Mouse (Mus musculus) midbrain, embryonic 13.5 days (tissue): ENCODE results near the gene Polr1d. TPM values are rescaled to one million over a fixed set of nuclear protein-coding genes. Genes with fewer than 3 reads are reported as not detected.

Experiments
- ATAC-seq: fragments of 200-750 bp; cut with Nextera tagmentation; 2 replicates; pipeline ENCODE4 v1.8.0; 2017; ENCODE audit warnings: mild to moderate bottlenecking, moderate TSS enrichment, moderate library complexity
- H3K27ac ChIP-seq: fragments of 300-500 bp; sonication (generic); 2 replicates; pipeline ENCODE4 v1.5.1; 2015; ENCODE audit warnings: inconsistent platforms, mild to moderate bottlenecking, moderate library complexity
- H3K27me3 ChIP-seq: fragments of 300-500 bp; sonication (generic); 2 replicates; pipeline ENCODE4 v1.6.1; 2015; ENCODE audit warnings: mild to moderate bottlenecking, inconsistent platforms
- H3K36me3 ChIP-seq: fragments of 300-500 bp; sonication (generic); 2 replicates; pipeline ENCODE4 v1.6.1; 2015; ENCODE audit warnings: mild to moderate bottlenecking, inconsistent platforms
- H3K4me1 ChIP-seq: fragments of 300-500 bp; sonication (generic); replicated peaks from 2 replicates; pipeline ENCODE4 v1.6.1; 2015; ENCODE audit warnings: inconsistent platforms
- H3K4me2 ChIP-seq: fragments of 300-500 bp; sonication (generic); replicated peaks from 2 replicates; pipeline ENCODE4 v1.6.1; 2015; ENCODE audit warnings: moderate library complexity, mild to moderate bottlenecking, inconsistent platforms
- H3K4me3 ChIP-seq: fragments of 300-500 bp; sonication (generic); replicated peaks from 2 replicates; pipeline ENCODE4 v1.5.1; 2015; ENCODE audit warnings: mild to moderate bottlenecking, inconsistent platforms
- H3K9ac ChIP-seq: fragments of 300-500 bp; sonication (generic); replicated peaks from 2 replicates; pipeline ENCODE4 v1.6.1; 2015; ENCODE audit warnings: mild to moderate bottlenecking, inconsistent platforms
- H3K9me3 ChIP-seq: fragments of 300-500 bp; sonication (generic); 2 replicates; pipeline ENCODE4 v1.6.1; 2016; ENCODE audit warnings: mild to moderate bottlenecking, inconsistent platforms
- WGBS: fragments of 180-500 bp; shearing (Covaris S2); methylation state at CpG from one replicate; pipeline ENCODE4 v1.1.7; 2015; 5-methylcytosine and 5-hydroxymethylcytosine counted together
- polyA plus RNA-seq: library from polyadenylated mRNA; unstranded; fragments of >200 nt; fragmentation: Nextera tagmentation; extraction: Ambion mirVana; gene quantifications from 2 replicates; pipeline ENCODE4 v1.2.1, GENCODE M21; 2015

The Polr1d gene
- polyA plus RNA-seq, 1 experiment from 2014 or later: 103 TPM

DNA sequence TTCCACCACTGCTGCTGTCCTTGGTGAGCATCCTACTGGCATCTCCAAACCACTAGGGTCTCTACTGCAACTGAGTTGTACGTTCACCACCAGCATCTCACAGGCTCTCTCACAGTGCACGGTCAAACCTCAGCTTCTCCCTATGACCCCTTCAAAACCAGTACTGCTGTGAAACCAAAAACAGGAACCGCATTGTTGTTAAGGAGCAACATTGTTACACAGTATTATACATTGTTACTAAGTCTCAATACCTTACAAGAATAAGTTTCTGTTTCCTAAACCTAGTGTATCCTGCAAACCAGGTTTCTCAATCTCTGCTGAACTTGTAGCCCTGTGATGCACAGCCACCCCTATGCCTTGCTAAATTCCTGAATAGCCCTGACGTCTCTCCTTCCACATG is 51.0 kb downstream of the Polr1d start:
- no peaks in the 10 kb centered on the region for H3K36me3 ChIP-seq
- no peak overlapping the region for H3K4me2 ChIP-seq
- H3K4me1 ChIP-seq: 0 out of 2 replicates have a peak, but pooled peaks cover 6% of the 10 kb centered on the region
- H3K4me3 ChIP-seq: no peak overlapping the region
- H3K27ac ChIP-seq: no peak overlapping the region
- no peak for ATAC-seq
- H3K9ac ChIP-seq: no peak overlapping the region
- H3K27me3 ChIP-seq: peaks cover 27% of the 10 kb centered on the region
- 91% methylated on average over 4 of the region's 4 CpGs for WGBS
- H3K9me3 ChIP-seq: no peaks in the 10 kb centered on the region

DNA sequence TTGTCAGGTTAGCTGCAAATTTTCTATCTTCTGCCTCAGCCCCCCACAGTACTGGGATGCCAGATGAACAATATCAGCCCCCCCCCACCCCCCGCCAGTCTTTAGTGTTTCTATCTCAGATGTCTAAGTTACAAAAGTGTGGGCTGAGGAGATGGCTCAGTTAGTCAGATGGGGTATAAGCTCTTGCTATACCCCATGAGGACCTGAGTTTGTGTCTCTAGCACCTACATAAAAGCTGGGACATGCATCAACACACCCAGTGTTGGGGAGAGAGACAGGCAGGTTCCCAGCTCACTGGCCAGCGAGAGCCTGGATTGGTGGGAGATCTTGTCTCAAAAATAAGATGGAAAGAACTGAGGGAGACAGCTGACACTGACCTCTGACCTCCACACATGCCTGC is 52.6 kb downstream of the Polr1d start:
- H3K4me3 ChIP-seq: no peak overlapping the region
- ATAC-seq: no peak

DNA sequence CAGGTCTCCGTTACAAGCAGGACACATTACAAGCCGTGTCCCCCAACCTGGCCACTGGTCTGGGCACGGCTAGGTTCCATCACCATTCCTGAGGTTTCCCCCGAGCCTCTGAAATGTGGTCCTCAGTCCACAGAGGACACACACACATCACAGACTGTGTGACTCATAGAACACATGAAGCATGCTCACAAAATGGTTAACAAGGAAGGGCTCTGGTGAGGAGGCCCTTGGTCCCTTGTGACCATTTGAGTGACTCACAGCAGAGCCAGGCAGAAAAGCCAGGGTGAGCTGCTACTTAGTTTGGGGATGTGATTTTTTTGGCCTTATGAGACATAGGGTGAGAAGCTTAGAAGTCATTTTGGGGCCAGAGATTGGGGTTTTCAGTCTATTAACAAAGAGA is 55.1 kb downstream of the Polr1d start:
- H3K9ac ChIP-seq: no peak overlapping the region
- no peak overlapping the region for H3K27ac ChIP-seq
- H3K4me3 ChIP-seq: no peak overlapping the region
- 89% methylated on average over 4 of the region's 4 CpGs for WGBS
- H3K36me3 ChIP-seq: no peaks in the 10 kb centered on the region
- no peaks in the 10 kb centered on the region for H3K9me3 ChIP-seq
- peaks cover 42% of the 10 kb centered on the region for H3K27me3 ChIP-seq
- no peak for ATAC-seq
- H3K4me2 ChIP-seq: no peak overlapping the region
- H3K4me1 ChIP-seq: peaks cover 19% of the 10 kb centered on the region

More for the DNA sequence above, 52.6 kb downstream of the Polr1d start:
- no peaks in the 10 kb centered on the region for H3K9me3 ChIP-seq
- no peak overlapping the region for H3K9ac ChIP-seq
- H3K36me3 ChIP-seq: no peaks in the 10 kb centered on the region
- H3K27me3 ChIP-seq: peaks cover 28% of the 10 kb centered on the region
- 86% methylated on average over 2 of the region's 2 CpGs for WGBS
- H3K4me1 ChIP-seq: peaks cover 13% of the 10 kb centered on the region
- no peak overlapping the region for H3K4me2 ChIP-seq
- no peak overlapping the region for H3K27ac ChIP-seq

DNA sequence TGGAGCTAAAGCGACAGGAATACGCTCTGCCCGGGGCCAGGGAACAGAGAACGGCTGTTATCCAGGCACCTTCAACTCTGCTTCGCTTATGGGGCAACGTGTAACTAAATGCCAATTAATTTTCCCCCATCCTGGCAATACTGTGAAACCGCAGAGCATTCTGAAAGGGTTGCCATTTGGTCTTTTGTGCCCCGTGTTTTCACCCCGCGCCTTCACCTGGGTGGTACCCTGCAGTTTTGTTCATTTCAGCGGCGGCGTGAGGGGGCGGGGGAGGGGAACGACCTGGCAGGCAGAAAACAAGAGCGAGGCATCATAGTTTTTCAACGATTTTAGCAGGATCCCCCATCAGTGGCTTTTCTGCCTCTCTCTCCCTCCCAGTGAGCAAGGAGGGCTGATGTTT is 56.8 kb downstream of the Polr1d start:
- WGBS: 12% methylated on average over 17 of the region's 17 CpGs
- Histone ChIP-seq H3K27me3 (peaks cover 57% of the 10 kb centered on the region), H3K4me3 (peak overlapping the region; percentile 25)

DNA sequence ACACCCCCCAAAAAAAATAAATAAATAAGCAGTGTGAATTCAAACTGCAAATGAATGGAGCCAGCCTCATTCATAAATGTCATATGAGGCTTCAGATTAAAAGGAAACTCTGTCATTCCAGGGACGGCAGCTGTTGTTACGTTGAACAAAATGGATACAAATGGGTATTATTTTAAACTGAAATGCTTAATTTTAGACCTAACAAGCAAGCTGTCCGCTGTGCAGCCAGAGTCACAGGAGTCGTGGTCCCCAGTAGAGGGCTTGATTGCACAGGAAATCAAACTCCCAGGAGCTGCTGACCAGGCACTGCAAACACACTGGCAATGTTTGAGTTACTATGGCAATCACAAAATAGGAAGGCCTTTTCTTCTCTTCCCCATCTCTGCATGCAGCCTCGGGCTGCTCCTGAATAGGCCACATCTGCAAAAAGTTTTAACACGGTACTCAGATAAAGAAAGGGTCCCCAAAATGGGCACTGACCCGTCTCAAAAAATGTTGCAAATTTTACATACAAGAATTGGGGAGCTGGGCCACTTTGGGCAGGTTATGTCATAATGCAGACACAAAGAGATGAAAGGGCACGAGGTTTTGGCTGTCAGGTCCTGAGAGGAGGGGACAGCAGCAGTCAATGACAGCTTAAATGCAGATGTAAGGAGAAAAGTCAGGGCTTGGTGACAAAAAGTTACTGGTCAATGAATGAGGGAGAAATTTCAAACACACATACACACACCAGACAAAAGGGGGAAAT is 57.7 kb downstream of the Polr1d start:
- peaks cover 19% of the 10 kb centered on the region for H3K4me1 ChIP-seq
- ATAC-seq: no peak

More for the DNA sequence above, 56.8 kb downstream of the Polr1d start:
- Histone ChIP-seq H3K36me3 (no peaks in the 10 kb centered on the region), H3K9ac (no peak overlapping the region), H3K4me1 (peaks cover 19% of the 10 kb centered on the region), H3K4me2 (peak overlapping the region; percentile 47), H3K27ac (no peak overlapping the region), H3K9me3 (no peaks in the 10 kb centered on the region)
- no peak for ATAC-seq

DNA sequence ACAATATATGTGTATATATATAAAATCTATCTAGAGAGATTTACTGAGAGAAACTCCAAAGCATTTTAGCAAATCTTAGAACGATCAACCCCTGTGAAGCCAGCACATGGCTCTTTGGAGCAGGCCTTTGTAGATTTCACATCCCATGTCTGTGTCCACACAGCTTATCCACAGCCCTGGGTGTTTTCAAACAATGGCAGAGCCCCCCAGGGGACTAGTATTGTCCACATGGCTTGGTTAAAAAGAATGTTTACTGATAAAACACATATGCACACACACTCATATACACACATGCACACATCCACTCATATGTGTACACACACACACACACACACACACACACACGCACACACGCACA is 58.2 kb downstream of the Polr1d start:
- no peak for ATAC-seq
- Histone ChIP-seq H3K27me3 (peaks cover 66% of the 10 kb centered on the region), H3K4me2 (no peak overlapping the region), H3K9ac (no peak overlapping the region), H3K27ac (no peak overlapping the region), H3K4me1 (peaks cover 19% of the 10 kb centered on the region), H3K9me3 (no peaks in the 10 kb centered on the region), H3K4me3 (no peak overlapping the region), H3K36me3 (no peaks in the 10 kb centered on the region)
- WGBS: 63% methylated on average over 3 of the region's 3 CpGs

More for the DNA sequence above, 57.7 kb downstream of the Polr1d start:
- Histone ChIP-seq H3K9ac (no peak overlapping the region), H3K4me3 (no peak overlapping the region), H3K27me3 (peaks cover 61% of the 10 kb centered on the region), H3K36me3 (no peaks in the 10 kb centered on the region), H3K4me2 (no peak overlapping the region), H3K27ac (no peak overlapping the region), H3K9me3 (no peaks in the 10 kb centered on the region)
- WGBS: 6% methylated on average over 8 of the region's 8 CpGs

DNA sequence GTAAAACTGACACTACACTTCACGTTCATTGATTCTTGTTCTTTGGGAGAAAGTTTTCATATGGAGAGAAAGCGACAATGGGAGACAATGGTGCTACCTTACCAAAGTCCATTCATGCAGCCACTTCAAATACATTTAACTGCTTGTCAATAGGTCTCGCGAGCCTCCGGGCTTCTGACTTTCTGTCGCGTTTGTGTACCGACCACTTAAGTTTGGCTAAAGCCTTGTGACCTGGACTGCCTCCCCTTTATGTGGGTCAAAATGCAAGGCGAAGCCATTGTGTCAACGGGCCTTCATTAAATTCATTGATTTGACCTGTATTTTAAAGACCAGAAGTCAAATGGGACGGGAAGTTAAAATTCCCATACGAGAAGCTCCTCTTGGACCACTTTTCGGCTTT is 59.1 kb downstream of the Polr1d start:
- H3K4me2 ChIP-seq: no peak overlapping the region
- no peaks in the 10 kb centered on the region for H3K9me3 ChIP-seq
- no peak for ATAC-seq
- no peak overlapping the region for H3K27ac ChIP-seq
- H3K9ac ChIP-seq: no peak overlapping the region
- WGBS: 24% methylated on average over 13 of the region's 13 CpGs
- H3K4me1 ChIP-seq: peaks cover 19% of the 10 kb centered on the region
- H3K27me3 ChIP-seq: peaks cover 71% of the 10 kb centered on the region
- H3K36me3 ChIP-seq: no peaks in the 10 kb centered on the region
- H3K4me3 ChIP-seq: no peak overlapping the region

DNA sequence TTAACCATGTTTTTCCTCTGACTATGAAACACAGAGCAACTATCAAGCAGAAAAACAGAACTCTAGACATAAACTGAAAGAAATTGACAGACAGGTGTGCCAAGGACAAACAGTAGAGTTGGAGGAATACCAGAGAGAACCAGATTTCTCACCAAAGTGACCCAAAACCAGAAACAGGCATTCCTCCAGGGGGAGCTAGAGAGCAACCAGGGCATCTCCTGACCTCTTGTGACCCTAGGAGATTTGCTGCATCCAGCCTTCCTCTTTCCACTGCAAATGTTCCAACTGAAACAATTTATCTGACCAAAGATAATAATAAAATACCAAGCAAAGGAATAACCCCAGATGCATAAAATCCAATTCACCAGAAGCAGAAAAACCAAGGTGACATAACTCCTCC is 70.5 kb downstream of the Polr1d start:
- no peak overlapping the region for H3K9ac ChIP-seq
- ATAC-seq: no peak
- H3K4me2 ChIP-seq: no peak overlapping the region
- H3K4me3 ChIP-seq: no peak overlapping the region
- H3K36me3 ChIP-seq: no peaks in the 10 kb centered on the region
- H3K27ac ChIP-seq: no peak overlapping the region
- H3K27me3 ChIP-seq: peaks cover 26% of the 10 kb centered on the region
- H3K9me3 ChIP-seq: peaks cover 4% of the 10 kb centered on the region; the same call in 1 of the 2 replicates
- H3K4me1 ChIP-seq: no peaks in the 10 kb centered on the region

DNA sequence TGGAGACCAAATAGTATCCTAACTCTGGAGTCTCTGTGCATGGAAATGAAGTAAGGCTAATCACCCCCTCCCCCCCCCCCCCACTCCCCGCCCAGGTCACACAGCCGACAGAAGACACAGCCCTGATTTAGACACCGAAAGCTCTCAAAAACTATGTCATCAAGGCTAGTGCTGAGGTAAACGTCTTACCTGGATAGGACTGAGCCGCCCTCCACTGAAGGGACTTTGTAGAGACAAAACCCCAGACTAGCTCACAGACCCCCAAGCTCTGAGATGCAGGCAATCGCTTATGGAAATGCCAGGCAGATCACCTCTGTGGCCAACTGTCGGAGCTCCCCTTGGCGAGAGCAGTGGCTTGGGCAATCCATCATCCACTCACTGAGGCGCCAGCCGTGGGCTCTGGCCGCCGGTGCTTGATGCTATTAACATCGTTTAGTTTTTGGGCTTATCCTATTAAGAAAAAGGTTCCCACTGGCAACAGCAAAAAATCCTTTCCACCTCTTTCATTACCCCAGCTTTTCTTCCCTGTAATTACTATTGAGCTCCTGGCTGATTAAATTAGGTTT is 78.0 kb downstream of the Polr1d start:
- Histone ChIP-seq H3K4me2 (peak overlapping the region; percentile 38), H3K9ac (no peak overlapping the region), H3K27me3 (peaks cover 73% of the 10 kb centered on the region), H3K4me1 (peaks cover 23% of the 10 kb centered on the region), H3K36me3 (no peaks in the 10 kb centered on the region), H3K9me3 (no peaks in the 10 kb centered on the region), H3K4me3 (no peak overlapping the region), H3K27ac (peak overlapping the region; percentile 16)
- WGBS: 6% methylated on average over 13 of the region's 13 CpGs
- ATAC-seq: peak; percentile 39; the same call in 1 of the 2 replicates

DNA sequence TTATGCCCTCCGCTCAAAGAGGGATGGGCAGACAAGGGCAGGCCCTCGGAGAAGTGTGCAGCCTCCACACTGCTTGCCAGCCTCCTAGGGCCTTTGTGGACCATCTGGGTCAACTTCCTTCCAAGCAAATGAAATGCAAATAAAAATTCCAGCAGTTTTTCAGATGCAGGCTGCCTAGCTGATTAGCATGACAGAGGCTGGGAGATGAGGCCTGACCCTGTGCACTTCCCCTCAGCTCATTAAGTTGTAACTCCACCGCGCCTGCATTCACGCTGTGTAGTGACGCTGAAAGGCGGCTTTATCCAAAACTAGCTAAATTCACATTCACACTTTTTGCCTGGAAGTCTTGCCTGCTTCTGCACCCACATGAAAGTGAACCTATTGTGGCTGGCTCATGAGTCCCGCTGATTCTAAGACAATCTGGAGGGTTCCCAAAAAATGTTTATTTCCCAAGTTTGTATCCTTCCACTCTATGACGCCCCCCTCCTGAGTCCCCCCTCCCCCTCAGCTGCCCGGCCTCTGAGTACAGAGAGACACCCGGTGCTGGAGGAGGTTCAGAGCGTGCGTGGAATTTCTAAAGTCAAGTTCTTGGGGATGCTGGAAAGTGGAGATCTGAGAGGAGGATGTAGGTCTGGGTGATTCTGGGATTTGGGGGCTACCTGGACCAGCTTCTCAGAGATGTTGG is 78.7 kb downstream of the Polr1d start:
- H3K36me3 ChIP-seq: no peaks in the 10 kb centered on the region
- no peaks in the 10 kb centered on the region for H3K9me3 ChIP-seq
- 2% methylated on average over 13 of the region's 13 CpGs for WGBS
- peak overlapping the region; percentile 16; the same call in 1 of the 2 replicates for H3K27ac ChIP-seq
- peaks cover 23% of the 10 kb centered on the region for H3K4me1 ChIP-seq
- no peak overlapping the region for H3K4me3 ChIP-seq
- no peak overlapping the region for H3K9ac ChIP-seq
- ATAC-seq: peak; percentile 96
- peak overlapping the region; percentile 38 for H3K4me2 ChIP-seq
- H3K27me3 ChIP-seq: peaks cover 75% of the 10 kb centered on the region

DNA sequence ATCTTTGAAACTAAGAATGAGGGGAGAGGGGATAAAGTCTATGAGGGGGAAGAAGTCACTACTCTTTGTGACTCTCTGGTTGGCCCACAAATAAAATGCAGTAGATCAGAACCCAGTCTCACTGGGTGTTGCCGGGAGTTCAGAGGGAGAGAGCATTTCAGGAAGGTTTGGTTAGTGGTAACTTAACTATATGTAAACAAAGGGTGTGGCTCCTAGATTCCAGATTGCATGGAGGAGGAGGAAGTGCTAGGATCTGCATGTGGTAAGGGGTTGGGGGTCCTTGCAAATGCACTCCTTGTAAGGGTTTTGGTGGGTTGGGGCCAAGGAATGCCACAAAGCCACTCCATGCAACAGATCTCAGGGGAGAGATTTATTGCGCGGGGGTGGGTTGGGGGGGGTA is 79.5 kb downstream of the Polr1d start:
- no peak for ATAC-seq
- H3K4me1 ChIP-seq: peaks cover 23% of the 10 kb centered on the region
- no peaks in the 10 kb centered on the region for H3K9me3 ChIP-seq
- no peak overlapping the region for H3K4me2 ChIP-seq
- H3K4me3 ChIP-seq: no peak overlapping the region
- H3K9ac ChIP-seq: no peak overlapping the region
- H3K27ac ChIP-seq: no peak overlapping the region
- H3K36me3 ChIP-seq: no peaks in the 10 kb centered on the region
- 34% methylated on average over 3 of the region's 3 CpGs for WGBS
- H3K27me3 ChIP-seq: peaks cover 74% of the 10 kb centered on the region

DNA sequence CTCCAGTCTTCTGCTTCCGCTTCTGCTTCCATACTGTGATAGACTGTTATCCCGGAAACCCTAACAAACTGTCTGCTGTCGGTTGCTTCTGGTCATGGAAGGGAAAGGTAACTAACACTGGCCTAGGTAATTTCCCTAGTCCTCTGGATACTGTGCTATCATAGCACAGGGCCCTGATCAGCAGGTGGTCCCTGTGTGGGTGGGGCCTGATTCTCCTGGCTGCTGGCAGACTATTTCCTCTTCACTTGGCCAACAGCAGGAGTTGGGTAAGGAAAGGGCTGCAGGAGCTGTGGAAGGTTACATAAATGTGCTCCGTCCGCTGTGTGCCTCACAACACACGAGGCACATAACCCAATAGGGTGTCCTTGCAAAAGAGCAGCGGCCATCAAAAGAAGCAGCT is 80.6 kb downstream of the Polr1d start:
- H3K4me1 ChIP-seq: peaks cover 23% of the 10 kb centered on the region
- no peaks in the 10 kb centered on the region for H3K36me3 ChIP-seq
- H3K9me3 ChIP-seq: no peaks in the 10 kb centered on the region
- H3K9ac ChIP-seq: no peak overlapping the region
- H3K4me3 ChIP-seq: no peak overlapping the region
- no peak overlapping the region for H3K4me2 ChIP-seq
- WGBS: 77% methylated on average over 7 of the region's 7 CpGs
- no peak for ATAC-seq
- no peak overlapping the region for H3K27ac ChIP-seq
- H3K27me3 ChIP-seq: peaks cover 68% of the 10 kb centered on the region
